Mouse (Mus musculus) small intestine, adult 2 months (tissue): ENCODE results near the gene Krt13.

Experiments
- CTCF ChIP-seq: fragments of 200-500 bp; IDR thresholded peaks from 2 replicates; pipeline ENCODE4 v1.5.1; 2012; ENCODE audit warnings: low read depth, mild to moderate bottlenecking, control low read depth, inconsistent platforms, low read length, moderate library complexity, mixed read lengths; ENCODE audit not compliant: insufficient replicate concordance, insufficient read length; ENCODE audit errors: extremely low read depth
- POLR2A ChIP-seq: fragments of 200-500 bp; IDR thresholded peaks from 2 replicates; pipeline ENCODE4 v1.6.1; 2012; ENCODE audit warnings: low read depth, mild to moderate bottlenecking, control low read depth, inconsistent platforms, low read length, moderate library complexity

- TF ChIP-seq CTCF (no peak), POLR2A (no peak)
These were observed 47.5 kb downstream of the Krt13 start for GRCm38 (mm10) chr11:100073873-100074272.
